Mouse (Mus musculus) limb, embryonic 15.5 days (tissue): ENCODE results near the gene Eif4a3. TPM values are rescaled to one million over a fixed set of nuclear protein-coding genes. Genes with fewer than 3 reads are reported as not detected.
"Not testable (repeated sequence)": the region's sequence is repeated elsewhere in the genome, so short reads cannot be mapped to it uniquely, and the experiment has no call there.

Experiments
- ATAC-seq: fragments of 200-750 bp; cut with Nextera tagmentation; 2 replicates; pipeline ENCODE4 v1.8.0; 2017; ENCODE audit warnings: low read depth, moderate TSS enrichment; ENCODE audit not compliant: insufficient number of reproducible peaks, low FRiP score, low TSS enrichment
- H3K27ac ChIP-seq: fragments of 300-500 bp; sonication (generic); 2 replicates; pipeline ENCODE4 v1.5.1; 2015; ENCODE audit warnings: moderate library complexity, mild to moderate bottlenecking, inconsistent platforms
- H3K27me3 ChIP-seq: fragments of 300-500 bp; sonication (generic); 2 replicates; pipeline ENCODE4 v1.6.1; 2015; ENCODE audit warnings: inconsistent platforms
- H3K36me3 ChIP-seq: fragments of 300-500 bp; sonication (generic); 2 replicates; pipeline ENCODE4 v1.6.1; 2015; ENCODE audit warnings: inconsistent platforms
- H3K4me1 ChIP-seq: fragments of 300-500 bp; sonication (generic); 2 replicates; pipeline ENCODE4 v1.6.1; 2015; ENCODE audit warnings: inconsistent platforms
- H3K4me2 ChIP-seq: fragments of 300-500 bp; sonication (generic); 2 replicates; pipeline ENCODE4 v1.6.1; 2015; ENCODE audit warnings: mild to moderate bottlenecking, inconsistent platforms
- H3K4me3 ChIP-seq: fragments of 300-500 bp; sonication (generic); 2 replicates; pipeline ENCODE4 v1.5.1; 2015; ENCODE audit warnings: mild to moderate bottlenecking, inconsistent platforms
- H3K9ac ChIP-seq: fragments of 300-500 bp; sonication (generic); 2 replicates; pipeline ENCODE4 v1.6.1; 2015; ENCODE audit warnings: inconsistent platforms
- H3K9me3 ChIP-seq: fragments of 300-500 bp; sonication (generic); 2 replicates; pipeline ENCODE4 v1.6.1; 2016; ENCODE audit warnings: inconsistent platforms
- WGBS: fragments of 180-500 bp; shearing (Covaris S2); methylation state at CpG from one replicate; pipeline ENCODE4 v1.1.7; 2015; 5-methylcytosine and 5-hydroxymethylcytosine counted together
- polyA plus RNA-seq: library from polyadenylated mRNA; unstranded; fragments of >200 nt; fragmentation: Nextera tagmentation; extraction: Ambion mirVana; gene quantifications from 2 replicates; pipeline ENCODE4 v1.2.1, GENCODE M21; 2015

The Eif4a3 gene
- polyA plus RNA-seq, 1 experiment from 2014 or later, result 316 TPM

DNA sequence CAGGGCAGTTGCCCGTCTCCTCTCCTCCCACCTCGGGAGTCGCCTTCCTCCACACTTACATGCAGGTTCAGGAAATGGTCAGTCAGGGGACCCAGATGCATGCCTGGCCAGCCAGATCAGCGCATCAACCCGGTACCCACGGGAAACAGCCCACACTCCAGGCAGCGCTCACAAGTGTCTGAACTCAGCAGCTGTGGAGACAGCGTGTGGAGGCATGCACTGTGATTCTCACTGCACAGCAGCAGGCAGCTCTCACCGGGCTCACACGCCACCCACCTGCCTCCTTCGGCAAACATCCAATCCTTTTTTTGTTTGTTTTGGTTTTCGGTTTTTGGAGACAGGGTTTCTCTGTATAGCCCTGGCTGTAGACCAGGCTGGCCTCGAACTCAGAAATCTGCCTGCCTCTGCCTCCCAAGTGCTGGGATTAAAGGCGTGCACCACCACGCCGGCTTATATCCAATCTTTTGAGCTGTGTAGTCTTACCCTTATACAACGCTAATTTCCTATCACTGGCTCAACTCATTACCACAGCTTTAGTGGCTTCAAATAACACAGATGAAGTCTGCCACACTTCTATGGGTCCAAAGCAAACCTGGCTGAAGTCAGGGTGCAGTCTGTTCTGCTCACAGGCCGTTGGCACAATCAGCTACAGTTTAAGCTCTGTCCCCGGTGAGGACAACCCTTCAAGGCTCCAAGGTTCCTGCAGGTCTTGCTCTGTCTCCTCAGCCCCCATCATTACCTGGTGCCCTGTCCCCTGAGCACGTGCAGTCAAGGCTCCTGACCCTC lies 12.5 kb downstream of the Eif4a3 start:
- H3K9ac ChIP-seq, result no peak overlapping the region
- no peaks in the 10 kb centered on the region for H3K9me3 ChIP-seq
- H3K4me1 ChIP-seq, result peaks cover 6% of the 10 kb centered on the region; the same call in 1 of the 2 replicates
- H3K36me3 ChIP-seq, result peaks cover 94% of the 10 kb centered on the region
- no peak overlapping the region for H3K4me3 ChIP-seq
- no peak for ATAC-seq
- H3K27me3 ChIP-seq, result no peaks in the 10 kb centered on the region
- H3K4me2 ChIP-seq, result no peak overlapping the region
- H3K27ac ChIP-seq, result no peak overlapping the region
- 80% methylated on average over 20 of the region's 20 CpGs for whole genome bisulfite sequencing

GRCm38 (mm10) chr11:119285791-119286527 lies 13.9 kb downstream of the Eif4a3 start:
- peaks cover 93% of the 10 kb centered on the region for H3K36me3 ChIP-seq
- WGBS, result 48% methylated on average over 9 of the region's 9 CpGs

GRCm38 (mm10) chr11:119281030-119281429 lies 18.9 kb downstream of the Eif4a3 start:
- no peak overlapping the region for H3K4me2 ChIP-seq
- no peak for ATAC-seq
- WGBS, result 90% methylated on average over 15 of the region's 15 CpGs
- H3K9me3 ChIP-seq, result no peaks in the 10 kb centered on the region
- H3K4me1 ChIP-seq, result peaks cover 3% of the 10 kb centered on the region; the same call in 1 of the 2 replicates
- peaks cover 82% of the 10 kb centered on the region for H3K36me3 ChIP-seq
- no peak overlapping the region for H3K4me3 ChIP-seq
- no peaks in the 10 kb centered on the region for H3K27me3 ChIP-seq
- H3K27ac ChIP-seq, result no peak overlapping the region
- no peak overlapping the region for H3K9ac ChIP-seq

More at GRCm38 (mm10) chr11:119285791-119286527, 13.9 kb downstream of the Eif4a3 start:
- no peak overlapping the region for H3K4me3 ChIP-seq
- no peak for ATAC-seq
- no peaks in the 10 kb centered on the region for H3K9me3 ChIP-seq
- no peak overlapping the region for H3K9ac ChIP-seq
- peaks cover 6% of the 10 kb centered on the region; the same call in 1 of the 2 replicates for H3K4me1 ChIP-seq
- H3K27ac ChIP-seq, result no peak overlapping the region
- no peak overlapping the region for H3K4me2 ChIP-seq
- no peaks in the 10 kb centered on the region for H3K27me3 ChIP-seq

DNA sequence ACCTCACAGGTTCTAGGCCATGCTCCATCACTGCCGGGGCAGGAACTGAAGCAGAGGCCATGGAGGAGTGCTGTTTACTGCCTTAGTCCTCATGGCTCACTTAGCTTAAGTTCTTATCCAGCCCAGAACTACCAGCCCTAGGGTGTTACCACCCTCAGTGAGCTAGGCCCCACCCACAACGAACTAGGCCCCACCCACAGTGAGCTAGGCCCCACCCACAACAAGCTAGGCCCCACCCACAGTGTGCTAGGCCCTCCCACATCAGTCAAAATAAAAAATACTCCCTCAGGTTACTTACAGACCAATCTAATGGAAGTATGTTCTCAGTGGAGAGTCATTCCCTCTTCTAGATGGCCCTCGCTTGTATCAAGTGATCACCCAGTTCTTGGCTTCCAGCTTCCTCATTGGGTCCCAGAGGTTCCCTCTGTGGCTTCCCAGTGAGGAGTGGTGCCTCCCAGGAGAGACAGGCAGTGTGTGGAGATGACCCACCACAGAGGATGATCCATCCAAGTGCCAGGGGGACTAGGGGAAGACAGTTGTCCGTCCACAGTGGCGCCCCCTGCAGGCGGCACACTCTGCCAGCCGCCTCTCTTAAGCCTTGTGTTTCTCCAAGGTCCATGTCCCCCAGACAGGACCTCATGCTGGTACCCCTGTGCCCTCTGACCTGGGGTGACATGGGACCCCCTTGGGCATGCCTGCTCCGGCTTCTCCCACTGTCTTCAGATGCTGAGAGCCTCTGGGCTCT lies 26.5 kb downstream of the Eif4a3 start:
- peaks cover 53% of the 10 kb centered on the region for H3K36me3 ChIP-seq
- no peak for ATAC-seq
- 84% methylated on average over 8 of the region's 8 CpGs for WGBS

GRCm38 (mm10) chr11:119272492-119272891 lies 27.4 kb downstream of the Eif4a3 start:
- H3K9me3 ChIP-seq, H3K9ac ChIP-seq, ATAC-seq, H3K27ac ChIP-seq, H3K4me2 ChIP-seq, H3K4me3 ChIP-seq, H3K27me3 ChIP-seq: not testable (repeated sequence)
- 79% methylated on average over 3 of the region's 3 CpGs for WGBS
- H3K36me3 ChIP-seq, result peaks cover 47% of the 10 kb centered on the region
- peaks cover 19% of the 10 kb centered on the region for H3K4me1 ChIP-seq

More for the DNA sequence above, 26.5 kb downstream of the Eif4a3 start:
- H3K4me1 ChIP-seq, result peaks cover 12% of the 10 kb centered on the region
- H3K27me3 ChIP-seq, result no peaks in the 10 kb centered on the region
- no peak overlapping the region for H3K4me2 ChIP-seq
- no peaks in the 10 kb centered on the region for H3K9me3 ChIP-seq
- H3K9ac ChIP-seq, result no peak overlapping the region
- no peak overlapping the region for H3K4me3 ChIP-seq
- H3K27ac ChIP-seq, result no peak overlapping the region

GRCm38 (mm10) chr11:119268557-119269195 lies 31.2 kb downstream of the Eif4a3 start:
- H3K27me3 ChIP-seq, result no peaks in the 10 kb centered on the region
- H3K36me3 ChIP-seq, result peaks cover 20% of the 10 kb centered on the region
- H3K4me3 ChIP-seq, result peak overlapping the region; percentile 75
- H3K4me1 ChIP-seq, result peaks cover 23% of the 10 kb centered on the region
- WGBS, result 76% methylated on average over 16 of the region's 16 CpGs
- no peaks in the 10 kb centered on the region for H3K9me3 ChIP-seq
- no peak overlapping the region for H3K27ac ChIP-seq
- peak overlapping the region; percentile 84 for H3K4me2 ChIP-seq
- peak overlapping the region; percentile 60; the same call in 1 of the 2 replicates for H3K9ac ChIP-seq
- ATAC-seq, result no peak

GRCm38 (mm10) chr11:119267768-119268556 lies 31.9 kb downstream of the Eif4a3 start, which contains the start of gene Gaa:
Gene Gaa, plus strand, starts transcription at chr11:119267887.
- H3K9me3 ChIP-seq, result no peaks in the 10 kb centered on the region
- peak within 1 kb of the TSS; percentile 60 for H3K9ac ChIP-seq
- H3K4me3 ChIP-seq, result peak within 1 kb of the TSS; percentile 75
- H3K27me3 ChIP-seq, result no peaks in the 10 kb centered on the region
- peak; percentile 78 for ATAC-seq
- peaks cover 14% of the 10 kb centered on the region for H3K36me3 ChIP-seq
- 3% methylated on average over 52 of the region's 52 CpGs for WGBS
- H3K4me1 ChIP-seq, result peaks cover 23% of the 10 kb centered on the region
- H3K27ac ChIP-seq, result 0 out of 2 replicates have a peak within 1 kb of the TSS, but pooled peaks have one; percentile 28
- peak within 1 kb of the TSS; percentile 84 for H3K4me2 ChIP-seq

DNA sequence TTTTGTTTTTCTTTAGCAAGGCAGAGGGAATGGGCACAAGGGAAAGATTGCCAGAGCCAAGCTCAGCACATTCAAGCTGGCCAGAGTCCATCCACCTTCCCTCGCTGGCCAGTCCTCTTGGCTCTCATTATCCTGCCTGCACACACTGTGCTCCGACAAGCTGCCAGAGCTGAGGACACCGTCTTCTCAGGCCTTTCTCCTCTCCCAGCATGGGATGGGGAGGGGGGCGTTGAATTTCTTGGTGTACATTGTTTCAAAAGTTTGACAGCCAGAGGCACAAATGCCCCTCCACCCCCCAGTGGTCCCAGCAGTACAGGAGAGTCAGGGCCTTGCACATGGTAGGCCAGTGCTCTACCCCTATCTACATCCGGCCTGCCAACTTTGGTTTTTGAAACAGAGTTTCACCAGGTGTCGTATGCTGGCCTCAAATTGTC lies 32.6 kb downstream of the Eif4a3 start:
- 51% methylated on average over 6 of the region's 6 CpGs for WGBS
- Histone ChIP-seq H3K27ac (no peak overlapping the region), H3K4me2 (peak overlapping the region; percentile 84), H3K4me1 (peaks cover 23% of the 10 kb centered on the region), H3K4me3 (peak overlapping the region; percentile 75; the same call in 1 of the 2 replicates), H3K9me3 (no peaks in the 10 kb centered on the region), H3K9ac (no peak overlapping the region), H3K27me3 (no peaks in the 10 kb centered on the region), H3K36me3 (peaks cover 7% of the 10 kb centered on the region)
- peak; percentile 22; the same call in 1 of the 2 replicates for ATAC-seq

DNA sequence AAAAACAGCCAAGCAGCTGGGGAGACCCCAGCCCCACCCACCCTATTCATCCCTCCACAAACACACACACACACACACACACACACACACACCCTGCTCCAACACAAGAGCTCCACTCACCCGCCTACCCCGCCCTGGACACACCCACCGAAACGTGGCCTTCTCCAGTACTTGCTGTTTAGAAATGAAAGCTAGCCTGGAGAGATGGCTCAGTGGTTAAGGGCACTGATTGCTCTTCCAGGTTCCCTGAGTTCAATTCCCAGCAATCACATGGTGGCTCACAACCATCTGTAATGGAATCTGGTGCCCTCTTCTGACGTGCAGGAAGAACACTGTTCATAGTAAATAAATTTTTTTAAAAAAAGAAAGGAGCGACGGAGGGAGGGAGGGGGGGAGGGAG lies 34.1 kb downstream of the Eif4a3 start:
- Histone ChIP-seq H3K4me1 (peaks cover 23% of the 10 kb centered on the region), H3K27me3 (no peaks in the 10 kb centered on the region), H3K9me3 (no peaks in the 10 kb centered on the region), H3K4me3 (no peak overlapping the region), H3K4me2 (no peak overlapping the region), H3K36me3 (no peaks in the 10 kb centered on the region; the same call in 1 of the 2 replicates), H3K9ac (no peak overlapping the region), H3K27ac (no peak overlapping the region)
- ATAC-seq, result no peak
- WGBS, result 72% methylated on average over 7 of the region's 7 CpGs

DNA sequence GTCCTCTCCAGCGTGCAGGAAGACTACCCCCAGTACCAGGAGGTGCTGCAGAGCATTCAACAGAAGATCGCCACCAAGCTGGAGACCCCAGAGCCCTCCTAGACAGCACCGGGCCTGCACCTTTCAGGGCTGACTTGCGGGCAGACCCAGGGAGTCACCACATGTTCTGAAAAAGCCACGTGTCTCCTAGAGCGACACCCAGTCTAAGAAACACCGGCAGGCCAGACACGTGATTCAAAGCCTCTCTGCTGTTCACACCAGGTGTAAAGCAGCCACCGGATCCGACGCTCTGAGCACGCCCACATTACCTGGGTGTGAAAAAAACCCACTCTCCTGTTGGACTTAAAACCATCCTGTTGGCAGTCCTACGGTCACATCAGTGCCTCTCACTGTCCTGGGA lies 35.5 kb downstream of the Eif4a3 start:
- no peak for ATAC-seq
- H3K9ac ChIP-seq, result no peak overlapping the region
- H3K27ac ChIP-seq, result no peak overlapping the region
- H3K9me3 ChIP-seq, result no peaks in the 10 kb centered on the region
- no peaks in the 10 kb centered on the region for H3K27me3 ChIP-seq
- H3K4me1 ChIP-seq, result peaks cover 18% of the 10 kb centered on the region
- no peaks in the 10 kb centered on the region for H3K36me3 ChIP-seq
- no peak overlapping the region for H3K4me2 ChIP-seq
- H3K4me3 ChIP-seq, result no peak overlapping the region
- 92% methylated on average over 13 of the region's 13 CpGs for WGBS
